Mouse (Mus musculus) right cerebral cortex, postnatal 10 days (tissue): ENCODE results near the gene Tyro3.

ENCODE experiments used
- DNase-seq, 2 experiments: peaks; one replicate each; pipeline ENCODE4 v3.0.0; 2021; ENCODE audit warnings: low spot score in 2 of 2

Tyro3 gene

GRCm38 (mm10) chr2:119855310-119855850 lies 57.8 kb downstream of the Tyro3 start:
- DNase-seq: no peak

DNA sequence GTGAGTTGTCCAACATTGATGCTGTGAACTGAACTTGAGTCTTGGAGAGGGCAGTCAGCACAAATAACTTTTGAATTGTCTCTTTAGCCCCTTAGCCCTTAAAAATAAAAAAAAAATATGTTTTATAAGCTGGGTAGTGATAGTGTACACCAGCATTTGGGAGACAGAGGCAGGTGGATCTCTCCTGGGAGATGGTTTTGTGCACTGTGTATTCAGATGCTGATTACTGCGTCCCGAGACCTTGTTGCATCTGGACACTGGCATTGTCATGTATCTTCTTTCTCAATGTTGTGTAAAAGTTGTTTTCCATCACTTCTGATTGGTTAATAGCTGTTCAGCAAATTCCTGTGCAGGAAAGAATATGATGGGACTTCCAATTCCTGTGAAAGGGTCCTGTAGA lies 59.8 kb downstream of the Tyro3 start:
- no peak for DNase-seq

- DNase-seq: no peak
Observed at GRCm38 (mm10) chr2:119864484-119864883, 67.0 kb downstream of the Tyro3 start.
